Mouse (Mus musculus) liver, embryonic 11.5 days (tissue): ENCODE data around the gene Zfp791. TPM values are rescaled to one million over a fixed set of nuclear protein-coding genes. Genes with fewer than 3 reads are reported as not detected.
A peak's percentile ranks its signal among the peaks of the same experiment; 100 is the strongest.

ENCODE experiments used
- ATAC-seq: fragments of 200-750 bp; cut with Nextera tagmentation; replicated peaks from 2 replicates; pipeline ENCODE4 v1.8.0; 2017; ENCODE audit warnings: moderate number of reproducible peaks, mild to moderate bottlenecking, moderate TSS enrichment, moderate library complexity; ENCODE audit not compliant: low FRiP score
- DNase-seq: peaks from one replicate; pipeline ENCODE4 v3.0.0-alpha.2; 2017; ENCODE audit warnings: low spot score
- H3K27ac ChIP-seq: fragments of 300-500 bp; sonication (generic); 2 replicates; pipeline ENCODE4 v1.5.1; 2014; ENCODE audit warnings: mild to moderate bottlenecking, low read depth, low read length, control low read depth
- H3K27me3 ChIP-seq: fragments of 300-500 bp; sonication (generic); replicated peaks from 2 replicates; pipeline ENCODE4 v1.6.1; 2014; ENCODE audit warnings: low read length, mixed read lengths; ENCODE audit not compliant: control insufficient read depth, insufficient read depth
- H3K36me3 ChIP-seq: fragments of 300-500 bp; sonication (generic); 2 replicates; pipeline ENCODE4 v1.6.1; 2014; ENCODE audit warnings: mild to moderate bottlenecking, low read length, moderate library complexity, mixed read lengths; ENCODE audit not compliant: control insufficient read depth, insufficient read depth
- H3K4me1 ChIP-seq: fragments of 300-500 bp; sonication (generic); replicated peaks from 2 replicates; pipeline ENCODE4 v1.6.1; 2014; ENCODE audit warnings: low read length, mixed read lengths; ENCODE audit not compliant: control insufficient read depth, insufficient read depth
- H3K4me2 ChIP-seq: fragments of 300-500 bp; sonication (generic); 2 replicates; pipeline ENCODE4 v1.6.1; 2014; ENCODE audit warnings: mild to moderate bottlenecking, control low read depth, moderate library complexity
- H3K4me3 ChIP-seq: fragments of 300-500 bp; sonication (generic); 2 replicates; pipeline ENCODE4 v1.5.1; 2014; ENCODE audit warnings: low read depth, low read length, control low read depth
- H3K9ac ChIP-seq: fragments of 300-500 bp; sonication (generic); 2 replicates; pipeline ENCODE4 v1.6.1; 2014; ENCODE audit warnings: low read depth, low read length, control low read depth
- H3K9me3 ChIP-seq: fragments of 300-500 bp; sonication (generic); 2 replicates; pipeline ENCODE4 v1.6.1; 2016; ENCODE audit warnings: low read length, inconsistent platforms, mixed read lengths; ENCODE audit not compliant: control insufficient read depth
- WGBS: fragments of 180-500 bp; shearing (Covaris S2); extraction: QIAGEN DNeasy Blood & Tissue Kit; methylation state at CpG from one replicate; pipeline ENCODE4 v1.1.7; 2014; 5-methylcytosine and 5-hydroxymethylcytosine counted together
- polyA plus RNA-seq: library from polyadenylated mRNA; unstranded; fragments of >200 nt; fragmentation: Nextera tagmentation; extraction: Ambion mirVana; gene quantifications from 2 replicates; pipeline ENCODE4 v1.2.1, GENCODE M21; 2014

The Zfp791 gene
- polyA plus RNA-seq, 1 experiment from 2014 or later: 1.1 TPM

GRCm38 (mm10) chr8:85080214-85080531 is 42.7 kb downstream of the Zfp791 start:
- peak overlapping the region; percentile 59; the same call in 1 of the 2 replicates for H3K27ac ChIP-seq

GRCm38 (mm10) chr8:85076993-85077392 is 45.9 kb downstream of the Zfp791 start:
- WGBS: 0% methylated on average over 2 of the region's 2 CpGs
- DNase-seq: peak; percentile 76
- Histone ChIP-seq H3K4me2 (no peak overlapping the region), H3K36me3 (peaks cover 32% of the 10 kb centered on the region), H3K27me3 (no peaks in the 10 kb centered on the region), H3K9me3 (no peaks in the 10 kb centered on the region), H3K9ac (no peak overlapping the region), H3K4me1 (peaks cover 38% of the 10 kb centered on the region), H3K4me3 (no peak overlapping the region), H3K27ac (no peak overlapping the region)
- no peak for ATAC-seq

More at GRCm38 (mm10) chr8:85080214-85080531, 42.7 kb downstream of the Zfp791 start:
- Histone ChIP-seq H3K4me2 (peak overlapping the region; percentile 76), H3K4me3 (peak overlapping the region; percentile 87), H3K27me3 (no peaks in the 10 kb centered on the region), H3K9ac (peak overlapping the region; percentile 90), H3K9me3 (no peaks in the 10 kb centered on the region), H3K4me1 (peaks cover 44% of the 10 kb centered on the region), H3K36me3 (peaks cover 15% of the 10 kb centered on the region)
- ATAC-seq (no peak), DNase-seq (peak; percentile 67)
- under 1% methylated on average over 25 of the region's 25 CpGs for WGBS

GRCm38 (mm10) chr8:85076001-85076400 is 46.9 kb downstream of the Zfp791 start:
- H3K36me3 ChIP-seq: peaks cover 32% of the 10 kb centered on the region
- H3K4me1 ChIP-seq: peaks cover 31% of the 10 kb centered on the region
- no peaks in the 10 kb centered on the region for H3K9me3 ChIP-seq
- peak overlapping the region; percentile 36 for H3K4me2 ChIP-seq
- H3K9ac ChIP-seq: no peak overlapping the region
- DNase-seq (no peak), ATAC-seq (peak; percentile 50; the same call in 1 of the 2 replicates)
- no peaks in the 10 kb centered on the region for H3K27me3 ChIP-seq
- 65% methylated on average over 9 of the region's 9 CpGs for WGBS
- H3K4me3 ChIP-seq: no peak overlapping the region
- H3K27ac ChIP-seq: peak overlapping the region; percentile 62; the same call in 1 of the 2 replicates

GRCm38 (mm10) chr8:85074617-85075016 is 48.3 kb downstream of the Zfp791 start:
- Histone ChIP-seq H3K36me3 (peaks cover 32% of the 10 kb centered on the region), H3K27ac (no peak overlapping the region), H3K4me2 (no peak overlapping the region), H3K9ac (no peak overlapping the region), H3K4me1 (peaks cover 30% of the 10 kb centered on the region), H3K4me3 (peak overlapping the region; percentile 4; the same call in 1 of the 2 replicates), H3K9me3 (no peaks in the 10 kb centered on the region), H3K27me3 (no peaks in the 10 kb centered on the region)
- ATAC-seq: no peak
- DNase-seq: no peak
- WGBS: 86% methylated on average over 10 of the region's 10 CpGs

GRCm38 (mm10) chr8:85074167-85074566 is 48.7 kb downstream of the Zfp791 start:
- peak overlapping the region; percentile 4; the same call in 1 of the 2 replicates for H3K4me3 ChIP-seq
- H3K27ac ChIP-seq: no peak overlapping the region
- peaks cover 29% of the 10 kb centered on the region for H3K4me1 ChIP-seq
- H3K27me3 ChIP-seq: no peaks in the 10 kb centered on the region
- H3K4me2 ChIP-seq: no peak overlapping the region
- no peak for DNase-seq
- 84% methylated on average over 10 of the region's 10 CpGs for WGBS
- H3K9me3 ChIP-seq: no peaks in the 10 kb centered on the region
- H3K36me3 ChIP-seq: peaks cover 32% of the 10 kb centered on the region
- H3K9ac ChIP-seq: no peak overlapping the region
- ATAC-seq: no peak

- no peak for ATAC-seq
- Histone ChIP-seq H3K4me1 (peaks cover 29% of the 10 kb centered on the region), H3K9ac (no peak overlapping the region), H3K9me3 (no peaks in the 10 kb centered on the region), H3K27me3 (no peaks in the 10 kb centered on the region), H3K27ac (no peak overlapping the region), H3K4me3 (peak overlapping the region; percentile 70), H3K36me3 (peaks cover 29% of the 10 kb centered on the region), H3K4me2 (peak overlapping the region; percentile 94)
- 92% methylated on average over 15 of the region's 15 CpGs for WGBS
- DNase-seq: no peak
These were observed 49.8 kb downstream of the Zfp791 start for GRCm38 (mm10) chr8:85073041-85073612.

- Histone ChIP-seq H3K4me2 (peak overlapping the region; percentile 94), H3K27me3 (no peaks in the 10 kb centered on the region), H3K4me3 (peak overlapping the region; percentile 70), H3K9ac (peak overlapping the region; percentile 82), H3K36me3 (peaks cover 30% of the 10 kb centered on the region), H3K4me1 (peaks cover 29% of the 10 kb centered on the region), H3K27ac (peak overlapping the region; percentile 90; the same call in 1 of the 2 replicates), H3K9me3 (no peaks in the 10 kb centered on the region)
- WGBS: 26% methylated on average over 9 of the region's 9 CpGs
- ATAC-seq (0 out of 2 replicates have a peak, but pooled peaks have one; percentile 0), DNase-seq (no peak)
These were observed 50.4 kb downstream of the Zfp791 start for GRCm38 (mm10) chr8:85072364-85072929.

GRCm38 (mm10) chr8:85071514-85072281 is 51.2 kb downstream of the Zfp791 start, which contains the start of gene Dhps:
Gene Dhps (plus strand): TSS chr8:85071757.
- DNase-seq (peak; percentile 84), ATAC-seq (peak; percentile 85)
- H3K9me3 ChIP-seq: no peaks in the 10 kb centered on the region
- peak within 1 kb of the TSS; percentile 94 for H3K4me2 ChIP-seq
- under 1% methylated on average over 68 of the region's 68 CpGs for WGBS
- H3K27ac ChIP-seq: peak within 1 kb of the TSS; percentile 90
- peaks cover 28% of the 10 kb centered on the region for H3K4me1 ChIP-seq
- H3K4me3 ChIP-seq: peak within 1 kb of the TSS; percentile 70
- H3K36me3 ChIP-seq: peaks cover 32% of the 10 kb centered on the region
- no peaks in the 10 kb centered on the region for H3K27me3 ChIP-seq
- H3K9ac ChIP-seq: peak within 1 kb of the TSS; percentile 82
